Mouse (Mus musculus): ENCODE data around the gene Rsu1. TPM values are rescaled to one million over a fixed set of nuclear protein-coding genes. Genes with fewer than 3 reads are reported as not detected.
A peak's percentile ranks its signal among the peaks of the same experiment; 100 is the strongest.

Rsu1 gene
- polyA plus RNA-seq, 1 experiment from 2014 or later, result 68.3 TPM

DNA sequence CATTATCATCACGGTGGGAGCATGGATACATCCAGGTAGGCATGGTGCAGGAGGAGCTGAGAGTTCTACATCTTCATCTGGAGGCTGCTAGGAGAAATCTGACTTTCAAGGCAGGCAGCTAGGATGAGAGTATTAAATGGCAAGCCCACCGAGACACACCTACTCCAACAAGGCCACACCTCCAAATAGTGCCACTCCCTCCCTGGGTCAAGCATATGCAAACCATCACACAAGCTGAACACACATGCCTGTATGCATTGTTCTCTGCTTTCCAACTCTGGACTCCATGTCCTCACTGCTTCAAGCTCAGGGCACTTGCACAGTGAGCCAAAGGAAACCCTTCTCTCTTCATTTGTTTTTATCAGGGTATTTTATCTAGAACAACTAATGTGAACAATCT, 12.6 kb downstream of the Rsu1 start:
- no peak for ATAC-seq
- no peak for TF ChIP-seq CTCF (IDR thresholded peaks at IDR 0.05; ENCODE audit: low read depth)

DNA sequence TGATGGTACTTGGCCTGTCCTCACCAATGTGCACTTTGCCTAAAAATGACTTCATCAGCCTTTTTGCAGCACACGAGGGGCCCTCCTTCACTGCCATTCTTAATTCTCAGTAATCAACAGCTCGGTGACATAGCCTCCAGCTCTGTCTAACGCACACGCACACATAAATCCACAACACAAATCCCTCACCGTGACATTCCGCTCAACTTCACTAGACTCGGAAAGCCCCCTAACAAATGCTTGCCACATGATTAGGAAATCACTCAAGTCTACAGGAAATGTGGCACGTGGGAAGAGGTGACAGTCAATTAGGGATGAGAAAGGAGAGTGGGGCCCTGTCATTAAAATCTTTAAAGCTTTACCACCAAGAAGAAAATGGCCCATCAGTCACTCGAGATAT, 30.5 kb downstream of the Rsu1 start:
- WGBS, result 72% methylated on average over 9 of the region's 9 CpGs
- no peaks in the 10 kb centered on the region; the same call in 1 of the 2 replicates for H3K36me3 ChIP-seq (ENCODE audit: control insufficient read depth, insufficient read depth)
- no peak for TF ChIP-seq CTCF (IDR thresholded peaks at IDR 0.05; ENCODE audit: low read depth)
- no peak for ATAC-seq
- no peaks in the 10 kb centered on the region for H3K9me3 ChIP-seq (ENCODE audit: control insufficient read depth)
- no peak overlapping the region for H3K9ac ChIP-seq (ENCODE audit: low read depth, low read length)
- no peaks in the 10 kb centered on the region for H3K27me3 ChIP-seq (replicated peaks; ENCODE audit: control insufficient read depth, insufficient read depth, low read length)
- no peak overlapping the region for H3K4me3 ChIP-seq (ENCODE audit: low read depth, low read length)
- no peak overlapping the region for H3K4me2 ChIP-seq (replicated peaks; ENCODE audit: low read depth)
- H3K27ac ChIP-seq (ENCODE audit: low read depth, low read length), result no peak overlapping the region
- no peaks in the 10 kb centered on the region for H3K4me1 ChIP-seq (replicated peaks; ENCODE audit: control insufficient read depth, insufficient read depth, low read length)

More for the DNA sequence above, 12.6 kb downstream of the Rsu1 start:
- no peaks in the 10 kb centered on the region for H3K36me3 ChIP-seq (ENCODE audit: control insufficient read depth, insufficient read depth)
- H3K27me3 ChIP-seq (replicated peaks; ENCODE audit: control insufficient read depth, insufficient read depth, low read length), result no peaks in the 10 kb centered on the region
- no peaks in the 10 kb centered on the region for H3K4me1 ChIP-seq (replicated peaks; ENCODE audit: control insufficient read depth, insufficient read depth, low read length)
- H3K9ac ChIP-seq (ENCODE audit: low read depth, low read length), result no peak overlapping the region
- H3K4me3 ChIP-seq (ENCODE audit: low read depth, low read length), result no peak overlapping the region
- no peaks in the 10 kb centered on the region for H3K9me3 ChIP-seq (ENCODE audit: control insufficient read depth)
- H3K27ac ChIP-seq (ENCODE audit: low read depth, low read length), result no peak overlapping the region
- 70% methylated on average over 2 of the region's 2 CpGs for WGBS
- no peak overlapping the region for H3K4me2 ChIP-seq (replicated peaks; ENCODE audit: low read depth)

DNA sequence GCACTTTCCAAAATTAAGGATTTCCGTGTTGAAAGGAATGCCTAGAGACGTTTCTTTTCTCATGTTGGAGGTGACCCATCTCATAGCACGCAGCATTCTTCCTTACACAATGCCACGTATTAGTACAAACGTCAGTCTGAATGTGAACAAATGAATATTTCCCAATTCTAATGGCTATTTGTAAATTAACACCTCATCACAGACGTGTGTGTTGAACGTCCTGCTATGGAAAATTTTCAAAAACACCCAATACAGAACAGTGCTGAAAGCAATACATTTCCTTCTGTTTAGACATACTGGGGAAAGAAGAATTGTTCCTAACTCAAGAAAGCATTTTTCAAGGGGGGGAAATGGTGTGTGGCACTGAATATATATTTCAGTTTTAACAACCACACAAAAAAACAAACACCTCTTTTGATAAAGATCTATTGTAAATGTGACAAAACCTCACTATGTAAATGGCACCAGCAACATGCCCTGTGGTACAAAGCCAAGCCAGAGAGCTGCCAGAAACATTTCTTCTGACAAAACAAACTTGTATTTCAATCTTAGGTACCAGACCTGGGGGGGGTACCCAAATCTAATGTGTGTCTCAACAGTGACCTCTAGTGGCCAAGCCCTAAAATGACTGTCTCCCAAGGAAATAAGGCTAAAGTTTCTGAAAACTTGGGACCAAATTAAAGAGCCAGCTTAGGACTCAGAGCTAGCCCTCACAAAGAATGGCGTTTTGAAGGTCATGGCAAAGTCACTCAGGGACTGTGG, 33.9 kb downstream of the Rsu1 start:
- no peaks in the 10 kb centered on the region; the same call in 1 of the 2 replicates for H3K36me3 ChIP-seq (ENCODE audit: control insufficient read depth, insufficient read depth)
- H3K4me3 ChIP-seq (ENCODE audit: low read depth, low read length), result no peak overlapping the region
- no peak overlapping the region for H3K9ac ChIP-seq (ENCODE audit: low read depth, low read length)
- H3K27me3 ChIP-seq (replicated peaks; ENCODE audit: control insufficient read depth, insufficient read depth, low read length), result no peaks in the 10 kb centered on the region
- 65% methylated on average over 8 of the region's 8 CpGs for WGBS
- ATAC-seq, result no peak
- H3K4me1 ChIP-seq (replicated peaks; ENCODE audit: control insufficient read depth, insufficient read depth, low read length), result no peaks in the 10 kb centered on the region
- H3K9me3 ChIP-seq (ENCODE audit: control insufficient read depth), result no peaks in the 10 kb centered on the region
- H3K4me2 ChIP-seq (replicated peaks; ENCODE audit: low read depth), result no peak overlapping the region
- TF ChIP-seq CTCF (IDR thresholded peaks at IDR 0.05; ENCODE audit: low read depth), result peak; percentile 85
- no peak overlapping the region for H3K27ac ChIP-seq (ENCODE audit: low read depth, low read length)

DNA sequence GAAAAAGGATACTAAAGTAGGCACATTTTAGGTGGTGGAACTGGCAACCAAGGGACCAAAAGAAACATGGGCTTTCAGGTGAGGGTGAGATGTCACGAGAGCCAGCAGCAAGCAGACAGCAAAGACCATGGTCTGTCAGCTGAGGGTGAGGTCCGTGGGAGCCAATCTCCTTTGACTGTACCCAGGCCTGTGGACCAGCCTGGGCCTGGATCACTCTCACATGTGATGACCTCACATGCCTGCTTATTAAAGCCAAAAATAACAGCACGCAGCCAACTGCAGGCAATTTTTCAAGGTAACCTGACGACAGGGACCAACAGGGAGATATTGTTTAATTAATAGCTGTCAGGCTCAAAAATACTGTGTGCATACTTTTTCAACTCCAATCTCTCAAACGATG, 35.5 kb downstream of the Rsu1 start:
- no peaks in the 10 kb centered on the region for H3K27me3 ChIP-seq (replicated peaks; ENCODE audit: control insufficient read depth, insufficient read depth, low read length)
- no peaks in the 10 kb centered on the region for H3K36me3 ChIP-seq (ENCODE audit: control insufficient read depth, insufficient read depth)
- H3K4me3 ChIP-seq (ENCODE audit: low read depth, low read length), result no peak overlapping the region
- no peaks in the 10 kb centered on the region for H3K9me3 ChIP-seq (ENCODE audit: control insufficient read depth)
- H3K4me1 ChIP-seq (replicated peaks; ENCODE audit: control insufficient read depth, insufficient read depth, low read length), result no peaks in the 10 kb centered on the region
- H3K9ac ChIP-seq (ENCODE audit: low read depth, low read length), result no peak overlapping the region
- 65% methylated on average over 5 of the region's 5 CpGs for WGBS
- TF ChIP-seq CTCF (IDR thresholded peaks at IDR 0.05; ENCODE audit: low read depth), result no peak
- ATAC-seq, result no peak
- H3K27ac ChIP-seq (ENCODE audit: low read depth, low read length), result no peak overlapping the region
- H3K4me2 ChIP-seq (replicated peaks; ENCODE audit: low read depth), result no peak overlapping the region

DNA sequence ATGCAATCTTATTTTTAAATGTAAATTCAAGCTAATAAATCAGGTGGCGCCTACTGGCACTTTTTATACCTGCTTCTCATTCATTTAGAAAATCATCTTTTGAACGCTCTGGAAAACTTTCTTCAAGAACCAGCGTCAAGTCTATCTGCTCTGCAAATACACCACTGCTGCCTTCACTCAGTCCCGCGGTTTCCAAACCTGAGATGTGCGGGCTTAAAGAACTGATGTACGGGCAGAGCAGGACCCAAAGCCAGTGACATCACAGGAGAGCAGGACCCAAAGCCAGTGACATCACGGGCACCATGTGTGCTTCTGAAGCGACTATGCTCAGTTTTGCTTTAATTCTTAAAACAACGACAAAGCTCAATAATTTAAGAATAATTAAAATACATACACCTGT, 36.4 kb downstream of the Rsu1 start:
- Histone ChIP-seq H3K27me3 (replicated peaks; ENCODE audit: control insufficient read depth, insufficient read depth, low read length) (no peaks in the 10 kb centered on the region), H3K4me3 (ENCODE audit: low read depth, low read length) (no peak overlapping the region), H3K36me3 (ENCODE audit: control insufficient read depth, insufficient read depth) (no peaks in the 10 kb centered on the region), H3K9ac (ENCODE audit: low read depth, low read length) (no peak overlapping the region), H3K4me1 (replicated peaks; ENCODE audit: control insufficient read depth, insufficient read depth, low read length) (no peaks in the 10 kb centered on the region), H3K4me2 (replicated peaks; ENCODE audit: low read depth) (no peak overlapping the region), H3K9me3 (ENCODE audit: control insufficient read depth) (no peaks in the 10 kb centered on the region), H3K27ac (ENCODE audit: low read depth, low read length) (no peak overlapping the region)
- ATAC-seq, result no peak
- 90% methylated on average over 10 of the region's 10 CpGs for WGBS
- TF ChIP-seq CTCF (IDR thresholded peaks at IDR 0.05; ENCODE audit: low read depth), result no peak

DNA sequence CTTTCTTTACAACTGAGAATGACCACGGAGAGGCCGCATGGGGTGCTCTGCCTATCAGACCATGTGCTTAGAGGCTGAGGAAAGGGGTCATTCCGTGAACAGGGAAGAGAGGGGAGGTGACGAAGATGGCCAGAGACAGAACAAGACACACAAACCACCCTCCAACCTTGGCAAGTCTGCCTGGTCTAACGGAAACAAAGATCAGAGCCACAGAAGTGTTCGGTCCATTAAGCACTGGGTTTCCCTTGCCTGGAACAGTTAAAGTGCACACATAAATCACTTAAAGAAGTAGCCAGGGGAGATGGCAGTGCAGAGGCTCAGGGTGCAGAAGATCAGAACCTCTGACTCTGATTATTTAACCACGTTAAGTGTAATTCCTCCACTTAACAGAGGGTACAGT, 37.3 kb downstream of the Rsu1 start:
- Histone ChIP-seq H3K4me2 (replicated peaks; ENCODE audit: low read depth) (no peak overlapping the region), H3K4me1 (replicated peaks; ENCODE audit: control insufficient read depth, insufficient read depth, low read length) (no peaks in the 10 kb centered on the region), H3K27me3 (replicated peaks; ENCODE audit: control insufficient read depth, insufficient read depth, low read length) (no peaks in the 10 kb centered on the region), H3K4me3 (ENCODE audit: low read depth, low read length) (no peak overlapping the region), H3K27ac (ENCODE audit: low read depth, low read length) (no peak overlapping the region), H3K9me3 (ENCODE audit: control insufficient read depth) (no peaks in the 10 kb centered on the region), H3K36me3 (ENCODE audit: control insufficient read depth, insufficient read depth) (no peaks in the 10 kb centered on the region), H3K9ac (ENCODE audit: low read depth, low read length) (no peak overlapping the region)
- no peak for ATAC-seq
- no peak for TF ChIP-seq CTCF (IDR thresholded peaks at IDR 0.05; ENCODE audit: low read depth)
- 66% methylated on average over 7 of the region's 7 CpGs for WGBS
